Mouse (Mus musculus): ENCODE measurements at regions not wholly inside any gene's neighbourhood (a gene's known extent, or its start where the extent isn't known, plus 50 kb on each side); places are given as distances from the start of the nearest gene placed in this dataset.

DNA sequence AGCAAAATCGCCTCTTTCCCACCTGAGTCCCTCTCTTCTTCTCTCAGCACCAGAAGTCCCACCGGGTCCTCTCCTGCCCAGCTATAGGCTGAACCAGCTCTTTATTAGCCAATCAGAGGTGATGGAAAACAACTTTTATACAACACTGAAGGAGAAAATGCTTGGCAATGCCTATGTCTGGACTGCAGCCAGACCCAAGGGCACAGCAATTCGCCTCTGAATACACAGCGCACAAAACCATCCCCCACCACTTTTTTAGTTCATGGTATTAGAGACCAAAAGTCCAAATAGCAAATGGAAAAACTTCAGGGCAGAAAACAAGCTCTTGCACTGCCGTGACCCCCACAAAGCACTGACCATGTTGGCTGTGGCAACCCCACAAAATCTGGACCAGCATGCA, 57.8 kb upstream of the Egln3 start:
- 92% methylated on average over 5 of the region's 5 CpGs for WGBS
- no peaks in the 10 kb centered on the region for H3K4me1 ChIP-seq (ENCODE audit: control insufficient read depth, insufficient read depth, low read length)
- H3K9ac ChIP-seq (ENCODE audit: low read length), result no peak overlapping the region
- H3K4me3 ChIP-seq (ENCODE audit: low read depth, low read length), result no peak overlapping the region
- H3K4me2 ChIP-seq (ENCODE audit: low read depth, severe bottlenecking), result no peak overlapping the region
- H3K9me3 ChIP-seq (ENCODE audit: control insufficient read depth, low read length), result no peaks in the 10 kb centered on the region
- DNase-seq (ENCODE audit: low spot score) (no peak), ATAC-seq (ENCODE audit: insufficient number of reproducible peaks, low FRiP score, low TSS enrichment, low read depth) (no peak)
- H3K36me3 ChIP-seq (ENCODE audit: control insufficient read depth, insufficient read depth, low read length), result no peaks in the 10 kb centered on the region
- H3K27ac ChIP-seq (replicated peaks; ENCODE audit: low read depth, low read length), result no peak overlapping the region
- no peaks in the 10 kb centered on the region for H3K27me3 ChIP-seq (ENCODE audit: control insufficient read depth, insufficient read depth, low read length)

DNA sequence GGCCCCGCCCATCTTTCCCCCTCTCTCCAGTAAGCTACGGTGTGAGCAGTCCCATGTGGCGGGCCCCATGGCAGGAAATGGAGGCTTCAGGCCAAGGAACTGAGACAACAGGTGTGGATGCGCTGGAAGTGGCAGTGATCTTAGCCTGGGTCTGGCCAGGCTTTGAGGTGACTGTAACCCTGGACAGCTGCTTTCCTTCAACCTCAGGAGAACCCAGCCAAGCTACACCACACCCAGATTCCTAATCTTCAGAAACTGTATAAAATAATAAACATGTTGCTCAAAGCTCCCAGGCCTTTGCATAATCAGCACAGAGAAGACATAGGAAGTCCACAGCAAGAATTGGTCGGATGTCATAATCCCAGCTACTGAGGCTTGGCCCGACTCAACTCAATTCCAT, 56.8 kb upstream of the Egln3 start:
- no peaks in the 10 kb centered on the region for H3K4me1 ChIP-seq (ENCODE audit: control insufficient read depth, insufficient read depth, low read length)
- WGBS, result 72% methylated on average over 6 of the region's 6 CpGs
- no peaks in the 10 kb centered on the region for H3K27me3 ChIP-seq (ENCODE audit: control insufficient read depth, insufficient read depth, low read length)
- H3K9me3 ChIP-seq (ENCODE audit: control insufficient read depth, low read length), result no peaks in the 10 kb centered on the region
- H3K27ac ChIP-seq (replicated peaks; ENCODE audit: low read depth, low read length), result no peak overlapping the region
- H3K4me3 ChIP-seq (ENCODE audit: low read depth, low read length), result no peak overlapping the region
- H3K36me3 ChIP-seq (ENCODE audit: control insufficient read depth, insufficient read depth, low read length), result no peaks in the 10 kb centered on the region
- no peak for DNase-seq (ENCODE audit: low spot score)
- no peak overlapping the region for H3K4me2 ChIP-seq (ENCODE audit: low read depth, severe bottlenecking)
- no peak overlapping the region for H3K9ac ChIP-seq (ENCODE audit: low read length)
- ATAC-seq (ENCODE audit: insufficient number of reproducible peaks, low FRiP score, low TSS enrichment, low read depth), result no peak

DNA sequence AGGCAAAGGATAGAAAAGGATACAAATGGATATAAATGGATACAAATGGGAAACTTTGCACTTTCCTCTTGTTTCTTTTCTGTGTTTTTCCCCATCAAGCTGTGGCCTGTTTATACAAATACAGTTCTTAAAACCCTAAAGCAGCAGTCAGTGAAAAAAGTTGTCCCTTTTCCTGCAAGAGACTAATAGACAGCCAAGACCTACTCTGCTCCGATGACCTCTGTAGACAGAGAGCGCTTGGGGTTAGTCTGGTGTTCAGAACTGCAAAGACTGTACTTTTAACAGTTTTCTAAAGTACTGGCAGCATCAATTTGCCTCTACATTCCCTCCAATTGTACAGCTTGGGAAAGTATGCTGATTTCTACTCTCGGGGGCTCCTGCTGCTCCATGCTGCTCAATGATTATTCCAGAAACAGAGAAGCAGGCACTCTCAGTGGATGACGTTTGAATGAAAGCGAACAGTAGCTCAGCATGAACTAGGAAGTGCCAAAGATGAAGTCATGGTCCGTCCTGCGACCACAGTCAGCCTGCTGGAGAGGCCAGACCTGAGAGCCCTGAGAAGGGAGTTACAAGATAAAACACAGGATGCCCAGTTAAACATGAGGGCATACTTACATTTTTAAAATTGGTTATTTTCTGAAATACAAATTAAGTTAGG, 54.2 kb upstream of the Egln3 start:
- Histone ChIP-seq H3K4me1 (ENCODE audit: control insufficient read depth, insufficient read depth, low read length) (no peaks in the 10 kb centered on the region), H3K4me2 (ENCODE audit: low read depth, severe bottlenecking) (no peak overlapping the region), H3K27me3 (ENCODE audit: control insufficient read depth, insufficient read depth, low read length) (no peaks in the 10 kb centered on the region), H3K36me3 (ENCODE audit: control insufficient read depth, insufficient read depth, low read length) (no peaks in the 10 kb centered on the region), H3K9me3 (ENCODE audit: control insufficient read depth, low read length) (no peaks in the 10 kb centered on the region), H3K9ac (ENCODE audit: low read length) (no peak overlapping the region), H3K4me3 (ENCODE audit: low read depth, low read length) (no peak overlapping the region), H3K27ac (replicated peaks; ENCODE audit: low read depth, low read length) (no peak overlapping the region)
- ATAC-seq (ENCODE audit: insufficient number of reproducible peaks, low FRiP score, low TSS enrichment, low read depth), result no peak
- WGBS, result 79% methylated on average over 7 of the region's 7 CpGs
- DNase-seq (ENCODE audit: low spot score), result no peak

DNA sequence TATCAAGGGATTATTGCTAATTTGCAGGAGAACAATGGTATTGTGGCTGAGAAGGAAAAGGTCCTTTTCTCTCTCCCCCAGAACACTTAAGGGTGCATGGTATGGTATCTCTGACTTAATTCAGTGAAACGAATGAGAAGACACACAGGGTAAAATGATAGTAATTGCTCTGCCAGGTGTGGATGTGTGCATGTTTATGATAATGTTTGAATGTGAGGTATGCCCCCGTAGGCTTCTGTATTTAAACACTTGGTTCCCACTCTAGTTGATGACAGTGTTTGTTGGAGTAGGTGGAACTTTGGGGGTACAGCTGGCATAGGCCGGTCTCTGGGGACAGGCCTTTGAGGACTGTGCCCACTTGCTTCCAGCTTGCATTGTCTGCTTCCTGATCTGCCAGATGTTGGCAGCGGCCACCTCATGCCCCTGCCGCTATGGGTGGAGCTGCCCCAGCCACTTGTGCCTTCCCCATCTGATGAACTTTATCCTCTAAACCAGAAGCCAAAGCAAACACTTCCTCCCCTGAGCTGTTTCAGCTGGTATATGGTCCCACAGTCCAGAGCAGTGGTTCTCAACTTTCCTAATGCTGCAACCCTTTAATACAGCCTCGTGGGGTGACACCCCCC, 53.0 kb upstream of the Egln3 start:
- ATAC-seq (ENCODE audit: insufficient number of reproducible peaks, low FRiP score, low TSS enrichment, low read depth) (no peak), DNase-seq (ENCODE audit: low spot score) (no peak)
- Histone ChIP-seq H3K36me3 (ENCODE audit: control insufficient read depth, insufficient read depth, low read length) (no peaks in the 10 kb centered on the region), H3K4me2 (ENCODE audit: low read depth, severe bottlenecking) (no peak overlapping the region), H3K9me3 (ENCODE audit: control insufficient read depth, low read length) (no peaks in the 10 kb centered on the region), H3K9ac (ENCODE audit: low read length) (no peak overlapping the region), H3K4me3 (ENCODE audit: low read depth, low read length) (no peak overlapping the region), H3K27ac (replicated peaks; ENCODE audit: low read depth, low read length) (no peak overlapping the region), H3K4me1 (ENCODE audit: control insufficient read depth, insufficient read depth, low read length) (no peaks in the 10 kb centered on the region), H3K27me3 (ENCODE audit: control insufficient read depth, insufficient read depth, low read length) (no peaks in the 10 kb centered on the region)
- 79% methylated on average over 6 of the region's 6 CpGs for WGBS

Measured in limb, embryonic 11.5 days (tissue).